ENCODE assay signal across 1 mouse cellular context in the genomic region with DNA sequence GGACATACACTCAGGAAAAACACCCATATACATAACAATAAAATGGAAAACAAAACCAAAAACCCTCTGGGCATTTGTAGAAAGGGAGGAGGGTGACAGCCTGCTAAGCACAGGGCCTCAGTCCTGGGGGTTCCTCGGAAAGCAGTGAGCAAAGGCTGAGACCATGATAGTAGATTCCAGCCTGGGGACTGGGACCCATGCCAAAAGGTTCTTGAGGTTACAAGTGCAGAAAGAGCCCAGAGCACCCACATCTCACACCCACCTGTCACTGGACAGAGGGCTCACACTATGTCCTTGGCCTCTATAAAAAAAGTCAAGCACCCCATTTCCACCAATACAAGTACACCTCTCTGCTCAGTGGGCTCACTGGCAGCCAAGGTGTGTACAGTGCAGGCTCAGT.
TF ChIP-seq lines count a peak whose summit lies in the region.

No protein-coding gene starts in this region.

TF ChIP-seq in MEL, 35 proteins besides CTCF, POLR2A, EP300 and RAD21 (continued from another document):
- no peak for TF ChIP-seq NELFE (IDR thresholded peaks at IDR 0.05; ENCODE audit: low read depth, low read length)
- TF ChIP-seq USF1 (IDR thresholded peaks at IDR 0.05; ENCODE audit: low read depth, low read length): no peak
- TF ChIP-seq E2F4 (IDR thresholded peaks at IDR 0.05; ENCODE audit: borderline replicate concordance, low read depth, low read length): no peak
- TF ChIP-seq TBP (IDR thresholded peaks at IDR 0.05; ENCODE audit: low read depth, low read length): no peak
- TF ChIP-seq JUND (IDR thresholded peaks at IDR 0.05; ENCODE audit: low read depth, low read length): no peak
- no peak for TF ChIP-seq ZNF384 (IDR thresholded peaks at IDR 0.05; ENCODE audit: low read depth, low read length)
- TF ChIP-seq GABPA (IDR thresholded peaks at IDR 0.05; ENCODE audit: low read depth, low read length): no peak
- no peak for TF ChIP-seq ETS1 (IDR thresholded peaks at IDR 0.05; ENCODE audit: low read depth, low read length)
- TF ChIP-seq CHD1 (IDR thresholded peaks at IDR 0.05; ENCODE audit: low read depth, low read length): no peak
- TF ChIP-seq CHD2 (IDR thresholded peaks at IDR 0.05; ENCODE audit: low read length): no peak
- no peak for TF ChIP-seq POLR2AphosphoS5 (IDR thresholded peaks at IDR 0.05; ENCODE audit: borderline replicate concordance, low read depth, low read length)
- TF ChIP-seq MAX (IDR thresholded peaks at IDR 0.05; ENCODE audit: low read length): no peak
- no peak for TF ChIP-seq GATA1 (IDR thresholded peaks at IDR 0.05; ENCODE audit: low read depth, low read length)
- no peak for TF ChIP-seq NRF1 (IDR thresholded peaks at IDR 0.05; ENCODE audit: insufficient read depth, low read depth, low read length, poor library complexity, severe bottlenecking)
